9 mouse cellular contexts compared by ENCODE assay signal in the genomic region with DNA sequence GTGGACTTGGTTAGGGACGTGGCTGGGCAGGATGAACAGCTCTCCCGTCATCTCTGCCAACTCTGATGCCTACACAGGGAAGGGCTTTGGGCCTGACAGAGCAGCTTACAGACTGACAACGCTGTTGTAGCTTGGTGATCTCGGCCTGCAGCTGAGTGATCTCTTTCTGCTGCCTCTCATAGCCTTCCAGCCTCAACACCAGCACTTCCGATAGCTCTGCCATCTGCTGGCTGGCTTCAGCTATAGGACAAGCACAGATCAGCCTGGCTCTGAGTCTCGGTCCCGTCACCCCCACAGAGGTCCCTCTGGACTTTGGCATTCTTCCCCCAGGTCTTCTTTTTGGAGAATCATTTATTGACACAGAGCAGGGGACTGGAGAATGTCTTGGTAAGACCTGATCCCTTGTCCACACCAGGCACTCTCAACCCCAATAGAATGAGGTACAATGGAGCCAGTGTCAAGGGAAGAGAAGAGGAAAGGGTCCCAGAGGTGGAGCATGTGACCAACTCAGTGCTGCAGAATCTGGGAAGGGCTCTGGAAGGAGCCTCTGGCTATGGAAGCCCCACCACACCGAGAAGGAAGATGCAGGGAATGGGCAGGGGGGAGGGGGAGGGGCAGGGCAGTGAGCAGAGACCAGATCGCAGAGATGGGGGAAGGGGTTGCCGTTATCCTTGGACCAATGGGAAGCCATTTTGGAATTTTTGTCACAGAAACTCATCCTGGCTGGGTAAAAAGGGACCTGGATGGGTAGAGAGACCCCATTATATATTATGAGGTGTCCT. TPM values are rescaled to one million over a fixed set of nuclear protein-coding genes. Genes with fewer than 3 reads are reported as not detected.
DNase-seq lines count a peak whose midpoint lies in the region; ATAC-seq and TF ChIP-seq lines count a peak whose summit lies in the region.
"Had no signal": no experiment of that assay in that cellular context is flagged by ENCODE, and none has a peak within 500 bp of the region (broad histone marks: within the 10 kb centered on the region; RNA-seq: fewer than 3 reads in every experiment).

No protein-coding gene starts in this region.

- H3K4me3 ChIP-seq in kidney, embryonic 15.5 days (replicated peaks), result no peak overlapping the region
- no peak overlapping the region for H3K4me3 ChIP-seq in C2C12 (ENCODE audit: insufficient read depth, poor library complexity, severe bottlenecking)
- H3K4me3 ChIP-seq in neural tube, embryonic 15.5 days (replicated peaks), result no peak overlapping the region
- H3K4me3 ChIP-seq: embryonic facial prominence, embryonic 12.5 days; liver, embryonic 15.5 days had no signal

- peak; percentile 59 for DNase-seq in kidney, postnatal 10 days
- DNase-seq in MN1 (ENCODE audit: low spot score), result peak; percentile 35
- DNase-seq in heart, postnatal 4 days, result peak; percentile 43
- no peak for DNase-seq in urinary bladder, postnatal 10 days (ENCODE audit: low spot score)

- H3K36me3 ChIP-seq in kidney, embryonic 15.5 days, result no peaks in the 10 kb centered on the region
- H3K36me3 ChIP-seq in C2C12 (ENCODE audit: control insufficient read depth, insufficient read depth), result no peaks in the 10 kb centered on the region
- H3K36me3 ChIP-seq in neural tube, embryonic 15.5 days, result no peaks in the 10 kb centered on the region
- H3K36me3 ChIP-seq: embryonic facial prominence, embryonic 12.5 days; liver, embryonic 15.5 days had no signal

- peaks cover 47% of the 10 kb centered on the region for H3K27me3 ChIP-seq in kidney, embryonic 15.5 days
- peaks cover 21% of the 10 kb centered on the region for H3K27me3 ChIP-seq in C2C12 (ENCODE audit: control insufficient read depth, insufficient read depth, insufficient read length)
- no peaks in the 10 kb centered on the region; the same call in 1 of the 2 replicates for H3K27me3 ChIP-seq in neural tube, embryonic 15.5 days (replicated peaks)

- no peak for ATAC-seq in kidney, embryonic 15.5 days (replicated peaks; ENCODE audit: low FRiP score)
- ATAC-seq in neural tube, embryonic 15.5 days (ENCODE audit: low FRiP score), result no peak

- peak; percentile 9 for TF ChIP-seq CTCF in C2C12 (IDR thresholded peaks at IDR 0.05; ENCODE audit: control insufficient read depth, insufficient read depth, insufficient read length)

- H3K27ac ChIP-seq in kidney, embryonic 15.5 days, result no peak overlapping the region
- peak overlapping the region; percentile 51; the same call in 1 of the 2 replicates for H3K27ac ChIP-seq in neural tube, embryonic 15.5 days (replicated peaks)
- H3K27ac ChIP-seq: embryonic facial prominence, embryonic 12.5 days; liver, embryonic 15.5 days had no signal

- H3K9me3 ChIP-seq in kidney, embryonic 15.5 days (replicated peaks), result no peaks in the 10 kb centered on the region
- no peaks in the 10 kb centered on the region for H3K9me3 ChIP-seq in neural tube, embryonic 15.5 days (replicated peaks)
- H3K9me3 ChIP-seq: embryonic facial prominence, embryonic 12.5 days; liver, embryonic 15.5 days had no signal

- peaks cover 26% of the 10 kb centered on the region for H3K4me1 ChIP-seq in kidney, embryonic 15.5 days
- peaks cover 40% of the 10 kb centered on the region for H3K4me1 ChIP-seq in neural tube, embryonic 15.5 days

- no peak overlapping the region for H3K9ac ChIP-seq in kidney, embryonic 15.5 days
- peak overlapping the region; percentile 30; the same call in 1 of the 2 replicates for H3K9ac ChIP-seq in neural tube, embryonic 15.5 days (replicated peaks)
- H3K9ac ChIP-seq: embryonic facial prominence, embryonic 12.5 days; liver, embryonic 15.5 days had no signal

- H3K4me2 ChIP-seq in kidney, embryonic 15.5 days, result no peak overlapping the region
- H3K4me2 ChIP-seq in neural tube, embryonic 15.5 days, result no peak overlapping the region
- H3K4me2 ChIP-seq: embryonic facial prominence, embryonic 12.5 days; liver, embryonic 15.5 days had no signal

- 25% methylated on average over 10 of the region's 10 CpGs for WGBS in kidney, embryonic 15.5 days
- WGBS in neural tube, embryonic 15.5 days, result 34% methylated on average over 10 of the region's 10 CpGs

- H3K79me3 ChIP-seq in C2C12 (ENCODE audit: low read depth), result no peaks in the 10 kb centered on the region

- H3ac ChIP-seq in C2C12 (ENCODE audit: control insufficient read depth, insufficient read length, low read depth), result no peak overlapping the region

- no peaks in the 10 kb centered on the region for H3K79me2 ChIP-seq in C2C12 (ENCODE audit: control insufficient read depth, insufficient read depth)

TF ChIP-seq in C2C12, 6 proteins besides CTCF, POLR2A, EP300 and RAD21:
- TF ChIP-seq MYOG (IDR thresholded peaks at IDR 0.05; ENCODE audit: control insufficient read depth, extremely low read depth, insufficient read length), result no peak
- TF ChIP-seq FOSL1 (IDR thresholded peaks at IDR 0.05; ENCODE audit: insufficient read depth, low read length, poor library complexity, severe bottlenecking), result no peak
- TF ChIP-seq USF1 (IDR thresholded peaks at IDR 0.05; ENCODE audit: low read depth), result no peak
- no peak for TF ChIP-seq MYOD1 (IDR thresholded peaks at IDR 0.05; ENCODE audit: control insufficient read depth, insufficient read length, low read depth)
- no peak for TF ChIP-seq CEBPB (IDR thresholded peaks at IDR 0.05; ENCODE audit: low read depth)
- TF ChIP-seq MAX (IDR thresholded peaks at IDR 0.05), result no peak

RNA-seq across cellular contexts. Expression of gene Hap1, which starts 3.7 kb away (rescaled TPM):
- polyA plus RNA-seq in kidney, embryonic 15.5 days (2015; fragmentation: Nextera tagmentation; extraction: Ambion mirVana), result 15.0 and 19.6 TPM in 2 replicates
- 1.9 TPM for polyA plus RNA-seq in C2C12 (2012; fragmentation: generic; extraction: Trizol)
- total RNA-seq in heart, postnatal 4 days (2021), result 1 to 10 TPM; 3.1 to 4.1 TPM
- polyA plus RNA-seq in neural tube, embryonic 15.5 days (2015; fragmentation: Nextera tagmentation; extraction: Ambion mirVana), result 233 and 264 TPM in 2 replicates

RNA-seq across cellular contexts. Expression of gene Gast, which starts 18.1 kb away (rescaled TPM):
- polyA plus RNA-seq in kidney, embryonic 15.5 days (2015; fragmentation: Nextera tagmentation; extraction: Ambion mirVana), result not detected in 2 replicates
- polyA plus RNA-seq in C2C12 (2012; fragmentation: generic; extraction: Trizol), result not detected
- not detected for total RNA-seq in heart, postnatal 4 days (2021)
- polyA plus RNA-seq in neural tube, embryonic 15.5 days (2015; fragmentation: Nextera tagmentation; extraction: Ambion mirVana), result 0.75 TPM in 1 of 2 replicates, not detected in the other
- polyA plus RNA-seq: embryonic facial prominence, embryonic 12.5 days; liver, embryonic 15.5 days had no signal

RNA-seq across cellular contexts. Expression of gene Eif1, which starts 32.6 kb away (rescaled TPM):
- 1,620 and 1,743 TPM in 2 replicates for polyA plus RNA-seq in kidney, embryonic 15.5 days (2015; fragmentation: Nextera tagmentation; extraction: Ambion mirVana)
- polyA plus RNA-seq in C2C12 (2012; fragmentation: generic; extraction: Trizol), result 1,136 TPM
- 1,000 to 10,000 TPM; 1,236 to 1,276 TPM for total RNA-seq in heart, postnatal 4 days (2021)
- polyA plus RNA-seq in neural tube, embryonic 15.5 days (2015; fragmentation: Nextera tagmentation; extraction: Ambion mirVana), result 1,270 and 1,336 TPM in 2 replicates

RNA-seq across cellular contexts. Expression of gene Jup, which starts 45.3 kb away (rescaled TPM):
- polyA plus RNA-seq in kidney, embryonic 15.5 days (2015; fragmentation: Nextera tagmentation; extraction: Ambion mirVana), result 107 and 121 TPM in 2 replicates
- polyA plus RNA-seq in C2C12 (2012; fragmentation: generic; extraction: Trizol), result 127 TPM
- 100 to 1,000 TPM; 223 to 234 TPM for total RNA-seq in heart, postnatal 4 days (2021)
- 58.2 and 74.6 TPM in 2 replicates for polyA plus RNA-seq in neural tube, embryonic 15.5 days (2015; fragmentation: Nextera tagmentation; extraction: Ambion mirVana)

Comparison
In these comparisons a context has a peak if more than half of its experiments do, and no peak if none do; other contexts are left out.
1. RNA of gene Hap1, which starts 3.7 kb away (polyA plus RNA-seq): 233 to 264 TPM in neural tube, embryonic 15.5 days; 15.0 to 19.6 TPM in kidney, embryonic 15.5 days and 1.9 TPM in C2C12 (single experiment); every median in the first group is over 10 times any median in the second.